Mouse (Mus musculus) limb, embryonic 14.5 days (tissue): ENCODE data around the gene Foxj1. TPM values are rescaled to one million over a fixed set of nuclear protein-coding genes. Genes with fewer than 3 reads are reported as not detected.
A peak's percentile ranks its signal among the peaks of the same experiment; 100 is the strongest.

Experiments used
- ATAC-seq: fragments of 200-750 bp; cut with Nextera tagmentation; 2 replicates; pipeline ENCODE4 v1.8.0; 2017; ENCODE audit warnings: low read depth, moderate number of reproducible peaks, moderate TSS enrichment; ENCODE audit not compliant: low FRiP score
- DNase-seq: peaks from one replicate; pipeline ENCODE4 v3.0.0-alpha.2; 2015; ENCODE audit warnings: low spot score
- H3K27ac ChIP-seq: fragments of 300-500 bp; sonication (generic); replicated peaks from 2 replicates; pipeline ENCODE4 v1.5.1; 2014; ENCODE audit warnings: low read depth, mild to moderate bottlenecking, low read length, moderate library complexity, mixed read lengths
- H3K27me3 ChIP-seq: fragments of 300-500 bp; sonication (generic); 2 replicates; pipeline ENCODE4 v1.6.1; 2014; ENCODE audit warnings: low read length, mixed read lengths; ENCODE audit not compliant: control insufficient read depth, insufficient read depth
- H3K36me3 ChIP-seq: fragments of 300-500 bp; sonication (generic); 2 replicates; pipeline ENCODE4 v1.6.1; 2014; ENCODE audit warnings: mild to moderate bottlenecking, low read length, moderate library complexity, mixed read lengths; ENCODE audit not compliant: control insufficient read depth, insufficient read depth
- H3K4me1 ChIP-seq: fragments of 300-500 bp; sonication (generic); 2 replicates; pipeline ENCODE4 v1.6.1; 2014; ENCODE audit warnings: antibody characterized with exemption, low read length, mixed read lengths; ENCODE audit not compliant: control insufficient read depth, insufficient read depth
- H3K4me2 ChIP-seq: fragments of 300-500 bp; sonication (generic); replicated peaks from 2 replicates; pipeline ENCODE4 v1.6.1; 2014; ENCODE audit warnings: low read depth, mild to moderate bottlenecking, low read length, moderate library complexity; ENCODE audit not compliant: severe bottlenecking
- H3K4me3 ChIP-seq: fragments of 300-500 bp; sonication (generic); replicated peaks from 2 replicates; pipeline ENCODE4 v1.5.1; 2014; ENCODE audit warnings: low read length
- H3K9ac ChIP-seq: fragments of 300-500 bp; sonication (generic); 2 replicates; pipeline ENCODE4 v1.6.1; 2014; ENCODE audit warnings: mild to moderate bottlenecking, low read depth, low read length, moderate library complexity; ENCODE audit not compliant: severe bottlenecking
- H3K9me3 ChIP-seq: fragments of 300-500 bp; sonication (generic); 2 replicates; pipeline ENCODE4 v1.6.1; 2016; ENCODE audit warnings: low read length; ENCODE audit not compliant: control insufficient read depth
- POLR2A ChIP-seq: fragments of 200-500 bp; IDR thresholded peaks from 2 replicates; pipeline ENCODE4 v1.8.0; 2012; ENCODE audit warnings: inconsistent platforms, mild to moderate bottlenecking, moderate library complexity, borderline replicate concordance; ENCODE audit not compliant: insufficient read depth, insufficient read length; ENCODE audit errors: extremely low read depth
- WGBS: fragments of 180-500 bp; shearing (Covaris S2); extraction: QIAGEN DNeasy Blood & Tissue Kit; methylation state at CpG from one replicate; pipeline ENCODE4 v1.1.7; 2014; 5-methylcytosine and 5-hydroxymethylcytosine counted together
- polyA plus RNA-seq, 2 experiments: library from polyadenylated mRNA; depleted of rRNA in 1 of 2; stranded (reverse) in 1 of 2; unstranded in 1 of 2; fragments of >200 nt; fragmentation: Nextera tagmentation in 1 of 2; extraction: Ambion mirVana in 1 of 2; gene quantifications; 2 replicates each; pipeline versions ENCODE4 v1.2.1 to v1.2.3; 2012 to 2014

The Foxj1 gene
- polyA plus RNA-seq, 2 experiments = 0.14 to 0.85 TPM

GRCm38 (mm10) chr11:116329314-116330210 lies 5.6 kb downstream of the Foxj1 start:
- no peak for DNase-seq
- no peak overlapping the region for H3K4me3 ChIP-seq
- TF ChIP-seq POLR2A = no peak
- no peaks in the 10 kb centered on the region for H3K9me3 ChIP-seq
- H3K36me3 ChIP-seq = no peaks in the 10 kb centered on the region
- H3K27ac ChIP-seq = no peak overlapping the region
- peaks cover 18% of the 10 kb centered on the region for H3K4me1 ChIP-seq
- ATAC-seq = no peak
- 44% methylated on average over 18 of the region's 18 CpGs for WGBS
- peaks cover 17% of the 10 kb centered on the region for H3K27me3 ChIP-seq
- no peak overlapping the region for H3K4me2 ChIP-seq
- no peak overlapping the region for H3K9ac ChIP-seq

- no peak overlapping the region for H3K4me2 ChIP-seq
- no peak for TF ChIP-seq POLR2A
- H3K9me3 ChIP-seq = no peaks in the 10 kb centered on the region
- H3K27me3 ChIP-seq = no peaks in the 10 kb centered on the region
- H3K4me3 ChIP-seq = no peak overlapping the region
- DNase-seq = no peak
- H3K27ac ChIP-seq = no peak overlapping the region
- peaks cover 13% of the 10 kb centered on the region for H3K4me1 ChIP-seq
- no peak for ATAC-seq
- no peaks in the 10 kb centered on the region for H3K36me3 ChIP-seq
- H3K9ac ChIP-seq = no peak overlapping the region
- WGBS = 63% methylated on average over 7 of the region's 7 CpGs
Observed at GRCm38 (mm10) chr11:116326963-116327603, 8.1 kb downstream of the Foxj1 start.

- Histone ChIP-seq H3K9ac (peak overlapping the region; percentile 74), H3K9me3 (no peaks in the 10 kb centered on the region), H3K4me1 (peaks cover 3% of the 10 kb centered on the region), H3K27me3 (no peaks in the 10 kb centered on the region), H3K27ac (no peak overlapping the region), H3K4me2 (peak overlapping the region; percentile 99), H3K4me3 (peak overlapping the region; percentile 46), H3K36me3 (no peaks in the 10 kb centered on the region)
- DNase-seq (peak; percentile 80), ATAC-seq (peak; percentile 84)
- 3% methylated on average over 37 of the region's 41 CpGs for WGBS
- no peak for TF ChIP-seq POLR2A
Observed at GRCm38 (mm10) chr11:116318719-116319659, 16.2 kb downstream of the Foxj1 start.

- 56% methylated on average over 8 of the region's 8 CpGs for WGBS
- Histone ChIP-seq H3K36me3 (no peaks in the 10 kb centered on the region), H3K4me3 (no peak overlapping the region), H3K27ac (no peak overlapping the region), H3K9ac (no peak overlapping the region), H3K9me3 (no peaks in the 10 kb centered on the region), H3K4me1 (no peaks in the 10 kb centered on the region), H3K27me3 (no peaks in the 10 kb centered on the region), H3K4me2 (no peak overlapping the region)
- DNase-seq (peak; percentile 69), ATAC-seq (peak; percentile 73; the same call in 1 of the 2 replicates)
- TF ChIP-seq POLR2A = no peak
Observed at GRCm38 (mm10) chr11:116312359-116312758, 22.8 kb downstream of the Foxj1 start.

- H3K27me3 ChIP-seq = no peaks in the 10 kb centered on the region
- no peak overlapping the region for H3K9ac ChIP-seq
- DNase-seq (peak; percentile 58), ATAC-seq (no peak)
- no peak overlapping the region for H3K4me2 ChIP-seq
- no peaks in the 10 kb centered on the region for H3K36me3 ChIP-seq
- H3K9me3 ChIP-seq = no peaks in the 10 kb centered on the region
- H3K27ac ChIP-seq = no peak overlapping the region
- 32% methylated on average over 8 of the region's 8 CpGs for WGBS
- 0 out of 2 replicates have a peak, but pooled peaks cover 4% of the 10 kb centered on the region for H3K4me1 ChIP-seq
- no peak overlapping the region for H3K4me3 ChIP-seq
- TF ChIP-seq POLR2A = no peak
Observed at GRCm38 (mm10) chr11:116311169-116311568, 24.0 kb downstream of the Foxj1 start.
